Mouse (Mus musculus): ENCODE data around the gene Ptprn2. TPM values are rescaled to one million over a fixed set of nuclear protein-coding genes. Genes with fewer than 3 reads are reported as not detected.

The Ptprn2 gene
- polyA plus RNA-seq, 1 experiment: not detected

- H3K4me3 ChIP-seq (ENCODE audit: insufficient read depth, low read depth, low read length): no peak overlapping the region
- no peaks in the 10 kb centered on the region for H3K4me1 ChIP-seq (ENCODE audit: control insufficient read depth, insufficient read depth, insufficient read length, low read length)
- H3K27ac ChIP-seq (replicated peaks; ENCODE audit: low read depth, low read length): no peak overlapping the region
Observed at GRCm38 (mm10) chr12:116863291-116863899, 377.9 kb downstream of the Ptprn2 start.

GRCm38 (mm10) chr12:116873866-116874585 is 388.5 kb downstream of the Ptprn2 start:
- Histone ChIP-seq H3K4me3 (ENCODE audit: insufficient read depth, low read depth, low read length) (no peak overlapping the region), H3K27ac (replicated peaks; ENCODE audit: low read depth, low read length) (no peak overlapping the region), H3K4me1 (ENCODE audit: control insufficient read depth, insufficient read depth, insufficient read length, low read length) (no peaks in the 10 kb centered on the region)

GRCm38 (mm10) chr12:116887496-116888281 is 402.2 kb downstream of the Ptprn2 start:
- Histone ChIP-seq H3K4me3 (ENCODE audit: insufficient read depth, low read depth, low read length) (no peak overlapping the region), H3K27ac (replicated peaks; ENCODE audit: low read depth, low read length) (no peak overlapping the region), H3K4me1 (ENCODE audit: control insufficient read depth, insufficient read depth, insufficient read length, low read length) (no peaks in the 10 kb centered on the region)

GRCm38 (mm10) chr12:116888856-116889255 is 403.3 kb downstream of the Ptprn2 start:
- Histone ChIP-seq H3K4me1 (ENCODE audit: control insufficient read depth, insufficient read depth, insufficient read length, low read length) (no peaks in the 10 kb centered on the region), H3K4me3 (ENCODE audit: insufficient read depth, low read depth, low read length) (no peak overlapping the region)

GRCm38 (mm10) chr12:116892584-116892983 is 407.1 kb downstream of the Ptprn2 start:
- H3K4me1 ChIP-seq (ENCODE audit: control insufficient read depth, insufficient read depth, insufficient read length, low read length): no peaks in the 10 kb centered on the region
- no peak overlapping the region for H3K4me3 ChIP-seq (ENCODE audit: insufficient read depth, low read depth, low read length)
- no peak overlapping the region for H3K27ac ChIP-seq (replicated peaks; ENCODE audit: low read depth, low read length)

More at GRCm38 (mm10) chr12:116888856-116889255, 403.3 kb downstream of the Ptprn2 start:
- no peak overlapping the region for H3K27ac ChIP-seq (replicated peaks; ENCODE audit: low read depth, low read length)

- no peak overlapping the region for H3K27ac ChIP-seq (replicated peaks; ENCODE audit: low read depth, low read length)
- H3K4me3 ChIP-seq (ENCODE audit: insufficient read depth, low read depth, low read length): no peak overlapping the region
- no peaks in the 10 kb centered on the region for H3K4me1 ChIP-seq (ENCODE audit: control insufficient read depth, insufficient read depth, insufficient read length, low read length)
Observed at GRCm38 (mm10) chr12:116896651-116897050, 411.1 kb downstream of the Ptprn2 start.

GRCm38 (mm10) chr12:116901773-116902172 is 416.3 kb downstream of the Ptprn2 start:
- H3K4me3 ChIP-seq (ENCODE audit: insufficient read depth, low read depth, low read length): no peak overlapping the region

GRCm38 (mm10) chr12:116907424-116907823 is 421.9 kb downstream of the Ptprn2 start:
- Histone ChIP-seq H3K4me1 (ENCODE audit: control insufficient read depth, insufficient read depth, insufficient read length, low read length) (no peaks in the 10 kb centered on the region), H3K4me3 (ENCODE audit: insufficient read depth, low read depth, low read length) (no peak overlapping the region), H3K27ac (replicated peaks; ENCODE audit: low read depth, low read length) (no peak overlapping the region)

More at GRCm38 (mm10) chr12:116901773-116902172, 416.3 kb downstream of the Ptprn2 start:
- H3K27ac ChIP-seq (replicated peaks; ENCODE audit: low read depth, low read length): no peak overlapping the region
- no peaks in the 10 kb centered on the region for H3K4me1 ChIP-seq (ENCODE audit: control insufficient read depth, insufficient read depth, insufficient read length, low read length)

- Histone ChIP-seq H3K27ac (replicated peaks; ENCODE audit: low read depth, low read length) (no peak overlapping the region), H3K4me3 (ENCODE audit: insufficient read depth, low read depth, low read length) (no peak overlapping the region), H3K4me1 (ENCODE audit: control insufficient read depth, insufficient read depth, insufficient read length, low read length) (no peaks in the 10 kb centered on the region)
Observed at GRCm38 (mm10) chr12:116908668-116909067, 423.1 kb downstream of the Ptprn2 start.

GRCm38 (mm10) chr12:116916776-116917175 is 431.3 kb downstream of the Ptprn2 start:
- Histone ChIP-seq H3K27ac (replicated peaks; ENCODE audit: low read depth, low read length) (no peak overlapping the region), H3K4me1 (ENCODE audit: control insufficient read depth, insufficient read depth, insufficient read length, low read length) (no peaks in the 10 kb centered on the region), H3K4me3 (ENCODE audit: insufficient read depth, low read depth, low read length) (no peak overlapping the region)

GRCm38 (mm10) chr12:116919185-116919584 is 433.7 kb downstream of the Ptprn2 start:
- H3K27ac ChIP-seq (replicated peaks; ENCODE audit: low read depth, low read length): no peak overlapping the region
- no peak overlapping the region for H3K4me3 ChIP-seq (ENCODE audit: insufficient read depth, low read depth, low read length)
- H3K4me1 ChIP-seq (ENCODE audit: control insufficient read depth, insufficient read depth, insufficient read length, low read length): no peaks in the 10 kb centered on the region

GRCm38 (mm10) chr12:116919691-116920526 is 434.4 kb downstream of the Ptprn2 start:
- Histone ChIP-seq H3K4me3 (ENCODE audit: insufficient read depth, low read depth, low read length) (no peak overlapping the region), H3K4me1 (ENCODE audit: control insufficient read depth, insufficient read depth, insufficient read length, low read length) (no peaks in the 10 kb centered on the region), H3K27ac (replicated peaks; ENCODE audit: low read depth, low read length) (no peak overlapping the region)

GRCm38 (mm10) chr12:116927115-116927514 is 441.6 kb downstream of the Ptprn2 start:
- Histone ChIP-seq H3K4me1 (ENCODE audit: control insufficient read depth, insufficient read depth, insufficient read length, low read length) (no peaks in the 10 kb centered on the region), H3K27ac (replicated peaks; ENCODE audit: low read depth, low read length) (no peak overlapping the region), H3K4me3 (ENCODE audit: insufficient read depth, low read depth, low read length) (no peak overlapping the region)

- Histone ChIP-seq H3K27ac (replicated peaks; ENCODE audit: low read depth, low read length) (no peak overlapping the region), H3K4me1 (ENCODE audit: control insufficient read depth, insufficient read depth, insufficient read length, low read length) (no peaks in the 10 kb centered on the region)
Observed at GRCm38 (mm10) chr12:116927516-116927915, 442.0 kb downstream of the Ptprn2 start.

More at GRCm38 (mm10) chr12:116927516-116927915, 442.0 kb downstream of the Ptprn2 start:
- H3K4me3 ChIP-seq (ENCODE audit: insufficient read depth, low read depth, low read length): no peak overlapping the region
